Mouse (Mus musculus): ENCODE data around the gene Hist1h4h. TPM values are rescaled to one million over a fixed set of nuclear protein-coding genes. Genes with fewer than 3 reads are reported as not detected.
"Not testable (repeated sequence)": the region's sequence is repeated elsewhere in the genome, so short reads cannot be mapped to it uniquely, and the experiment has no call there.

Gene Hist1h4h
- total and polyA plus RNA-seq, 3 experiments = 9.9 to 5,753 TPM; not detected in 1

DNA sequence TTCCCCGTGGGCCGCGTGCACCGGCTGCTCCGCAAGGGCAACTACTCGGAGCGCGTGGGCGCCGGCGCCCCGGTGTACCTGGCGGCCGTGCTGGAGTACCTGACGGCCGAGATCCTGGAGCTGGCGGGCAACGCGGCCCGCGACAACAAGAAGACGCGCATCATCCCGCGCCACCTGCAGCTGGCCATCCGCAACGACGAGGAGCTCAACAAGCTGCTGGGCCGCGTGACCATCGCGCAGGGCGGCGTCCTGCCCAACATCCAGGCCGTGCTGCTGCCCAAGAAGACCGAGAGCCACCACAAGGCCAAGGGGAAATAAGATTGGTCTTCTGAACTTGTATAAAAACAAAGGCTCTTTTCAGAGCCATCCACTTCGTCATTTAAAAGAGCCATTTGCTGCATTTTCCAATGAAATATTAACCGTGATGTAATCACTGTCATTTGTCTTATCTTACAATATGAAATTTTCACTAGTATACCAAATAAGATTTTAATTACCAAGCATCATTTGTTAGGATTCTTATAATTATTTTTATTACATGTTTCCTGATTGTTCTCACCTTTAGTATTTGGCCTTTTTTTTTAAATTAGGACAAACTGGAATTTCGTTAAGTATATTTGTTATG, 43.8 kb downstream of the Hist1h4h start:
- DNase-seq (ENCODE audit: low read depth, low spot score) = peak; percentile 74
- TF ChIP-seq POLR2A (IDR thresholded peaks at IDR 0.05; ENCODE audit: control insufficient read depth in 1 of 2, insufficient read depth in 1 of 2, low read depth in 1 of 2, low read length in 2 of 2, poor library complexity in 1 of 2) (peak; percentile 68 to 87; a peak in 3 of 4 replicates), UBTF (IDR thresholded peaks at IDR 0.05; ENCODE audit: borderline replicate concordance, insufficient read depth, low read depth, low read length) (peak; percentile 73; the same call in 1 of the 2 replicates), POLR2AphosphoS5 (IDR thresholded peaks at IDR 0.05; ENCODE audit: borderline replicate concordance, low read depth, low read length) (peak; percentile 1; the same call in 1 of the 2 replicates)
- not testable (repeated sequence) for H3K9me3 ChIP-seq (replicated peaks; ENCODE audit: insufficient read depth, low read length)

DNA sequence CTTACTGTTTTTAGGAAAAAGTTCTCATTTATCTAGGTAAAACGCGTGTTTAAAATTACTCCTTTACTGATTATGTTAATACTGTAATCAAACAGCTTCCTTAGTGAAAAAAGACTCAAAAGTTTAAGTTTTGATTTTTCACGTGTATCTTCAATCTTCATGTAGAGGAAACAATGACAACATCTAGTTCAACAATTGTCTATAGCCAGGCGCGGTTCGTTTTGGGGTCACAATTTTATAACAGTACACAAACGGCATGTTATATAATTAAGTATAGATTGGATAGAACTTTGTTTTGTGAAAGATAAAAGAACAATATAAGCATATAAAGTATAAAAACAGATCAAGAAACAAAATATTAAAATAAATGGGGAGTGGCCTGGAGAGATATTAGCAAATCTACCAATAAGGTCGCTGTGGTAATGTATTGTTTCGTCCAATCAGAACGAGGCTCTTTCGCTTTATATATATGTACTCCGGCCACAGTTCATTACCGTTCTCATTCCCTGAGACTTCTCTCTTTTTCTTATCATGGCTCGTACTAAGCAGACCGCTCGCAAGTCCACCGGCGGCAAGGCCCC, 44.5 kb downstream of the Hist1h4h start, which contains the start of gene Hist1h3d:
TSS of gene Hist1h3d (plus strand) at position 493 of the 581 bp plus-strand sequence.
- Histone ChIP-seq H3K9me3 (replicated peaks; ENCODE audit: insufficient read depth, low read length) (no peaks in the 10 kb centered on the region), H3K4me3 (ENCODE audit: control insufficient read depth in 1 of 2, insufficient read depth in 1 of 2, low read depth in 2 of 2, low read length in 2 of 2) (peak within 1 kb of the TSS; percentile 14 to 47), H3K27ac (ENCODE audit: control insufficient read depth, low read depth, low read length) (peak within 1 kb of the TSS; percentile 98), H3K9ac (ENCODE audit: control insufficient read depth, low read depth, low read length, poor library complexity, severe bottlenecking) (peak within 1 kb of the TSS; percentile 77), H3K27me3 (ENCODE audit: control insufficient read depth in 1 of 2, insufficient read depth in 2 of 2, low read length in 2 of 2) (no peaks in the 10 kb centered on the region), H3K79me2 (ENCODE audit: control insufficient read depth, insufficient read depth, low read length, poor library complexity) (peaks cover 6% of the 10 kb centered on the region; the same call in 1 of the 2 replicates), H3K36me3 (ENCODE audit: control insufficient read depth in 1 of 2, insufficient read depth in 2 of 2, low read length in 2 of 2) (peaks cover 0 to 24% of the 10 kb centered on the region in 2 experiments; a peak in 2 of 4 replicates), H3K4me1 (ENCODE audit: control insufficient read depth in 1 of 2, insufficient read depth in 2 of 2, low read length in 2 of 2) (peaks cover 0 to 2% of the 10 kb centered on the region in 2 experiments; a peak in 1 of 4 replicates)
- DNase-seq (ENCODE audit: low read depth, low spot score) = peak; percentile 95
- TF ChIP-seq ZKSCAN1 (IDR thresholded peaks at IDR 0.05; ENCODE audit: low read depth, low read length) (no peak), JUND (IDR thresholded peaks at IDR 0.05; ENCODE audit: low read depth, low read length) (no peak), MYC (IDR thresholded peaks at IDR 0.05; ENCODE audit: low read depth, low read length) (no peak), NRF1 (IDR thresholded peaks at IDR 0.05; ENCODE audit: insufficient read depth, low read depth, low read length, poor library complexity, severe bottlenecking) (no peak), POLR2A (IDR thresholded peaks at IDR 0.05; ENCODE audit: control insufficient read depth in 1 of 2, insufficient read depth in 1 of 2, low read depth in 1 of 2, low read length in 2 of 2, poor library complexity in 1 of 2) (peak in 1 of 2 experiments; percentile 93; a peak in 1 of 4 replicates), RAD21 (IDR thresholded peaks at IDR 0.05; ENCODE audit: low read depth, low read length) (no peak), USF2 (IDR thresholded peaks at IDR 0.05; ENCODE audit: borderline replicate concordance in 1 of 2, insufficient read depth in 1 of 2, low read depth in 1 of 2, low read length in 2 of 2) (no peak), ZNF384 (IDR thresholded peaks at IDR 0.05; ENCODE audit: low read depth, low read length) (no peak), RCOR1 (IDR thresholded peaks at IDR 0.05; ENCODE audit: low read depth, low read length) (no peak), TBP (IDR thresholded peaks at IDR 0.05; ENCODE audit: low read depth, low read length) (peak; percentile 99), HCFC1 (IDR thresholded peaks at IDR 0.05; ENCODE audit: low read depth, low read length) (no peak), USF1 (IDR thresholded peaks at IDR 0.05; ENCODE audit: low read depth, low read length) (no peak), EP300 (IDR thresholded peaks at IDR 0.05; ENCODE audit: low read depth in 1 of 2, low read length in 2 of 2) (no peak), CHD2 (IDR thresholded peaks at IDR 0.05; ENCODE audit: low read length) (no peak), ZMIZ1 (IDR thresholded peaks at IDR 0.05; ENCODE audit: low read depth, low read length) (no peak), MAFK (IDR thresholded peaks at IDR 0.05; ENCODE audit: borderline replicate concordance, low read depth, low read length) (no peak), MYB (IDR thresholded peaks at IDR 0.05; ENCODE audit: low read depth, low read length) (no peak), MAX (IDR thresholded peaks at IDR 0.05; ENCODE audit: low read length) (no peak), MEF2A (IDR thresholded peaks at IDR 0.05; ENCODE audit: extremely low read depth, insufficient replicate concordance, low read depth, low read length, poor library complexity, severe bottlenecking) (no peak), ETS1 (IDR thresholded peaks at IDR 0.05; ENCODE audit: low read depth, low read length) (no peak), POLR2AphosphoS5 (IDR thresholded peaks at IDR 0.05; ENCODE audit: borderline replicate concordance, low read depth, low read length) (peak; percentile 96; the same call in 1 of the 2 replicates), POLR2AphosphoS2 (IDR thresholded peaks at IDR 0.05; ENCODE audit: low read length) (no peak), NELFE (IDR thresholded peaks at IDR 0.05; ENCODE audit: low read depth, low read length) (no peak)

More for the DNA sequence above, 43.8 kb downstream of the Hist1h4h start:
- not testable (repeated sequence) for H3K27me3 ChIP-seq (ENCODE audit: control insufficient read depth in 1 of 2, insufficient read depth in 2 of 2, low read length in 2 of 2); H3K79me2 ChIP-seq (ENCODE audit: control insufficient read depth, insufficient read depth, low read length, poor library complexity); H3K4me1 ChIP-seq (ENCODE audit: control insufficient read depth in 1 of 2, insufficient read depth in 2 of 2, low read length in 2 of 2)
- H3K4me3 ChIP-seq (ENCODE audit: control insufficient read depth in 1 of 2, insufficient read depth in 1 of 2, low read depth in 2 of 2, low read length in 2 of 2) = peak overlapping the region; percentile 14 to 47; a peak in 3 of 4 replicates
- H3K9ac ChIP-seq (ENCODE audit: control insufficient read depth, low read depth, low read length, poor library complexity, severe bottlenecking) = peak overlapping the region; percentile 77
- peaks cover 0 to 25% of the 10 kb centered on the region in 2 experiments; a peak in 2 of 4 replicates for H3K36me3 ChIP-seq (ENCODE audit: control insufficient read depth in 1 of 2, insufficient read depth in 2 of 2, low read length in 2 of 2)
- peak overlapping the region; percentile 98 for H3K27ac ChIP-seq (ENCODE audit: control insufficient read depth, low read depth, low read length)
